Mouse (Mus musculus): Measurements from ENCODE around the gene Tbc1d8. TPM values are rescaled to one million over a fixed set of nuclear protein-coding genes. Genes with fewer than 3 reads are reported as not detected.

The Tbc1d8 gene
- polyA plus RNA-seq, 1 experiment from 2014 or later = 12.2 TPM

DNA sequence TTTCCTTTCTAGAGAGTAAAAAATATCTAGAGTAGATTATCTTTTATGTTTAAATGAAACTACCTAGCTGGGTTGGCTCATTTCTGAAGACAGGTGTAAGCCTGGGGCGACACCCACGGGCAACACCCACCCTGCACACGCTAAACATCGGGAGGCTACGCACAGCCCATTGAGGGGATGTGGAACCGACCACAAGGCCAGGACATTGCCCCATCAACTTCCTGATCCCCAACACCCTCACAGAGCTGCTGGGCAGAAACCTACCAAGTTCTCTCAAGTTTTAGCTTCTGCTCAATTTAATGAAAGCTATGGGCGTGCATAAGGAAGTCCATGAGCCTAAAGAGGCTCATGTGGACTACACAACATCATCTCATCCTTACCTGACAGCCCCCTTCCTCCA is 9.6 kb downstream of the Tbc1d8 start:
- Histone ChIP-seq H3K36me3 (ENCODE audit: control insufficient read depth, insufficient read depth, low read length) (no peaks in the 10 kb centered on the region), H3K27ac (ENCODE audit: low read depth, low read length) (no peak overlapping the region), H3K4me1 (ENCODE audit: control insufficient read depth, insufficient read depth, low read length) (0 out of 2 replicates have a peak, but pooled peaks cover under 1% of the 10 kb centered on the region), H3K9ac (ENCODE audit: low read depth, low read length) (no peak overlapping the region), H3K4me3 (ENCODE audit: low read length) (no peak overlapping the region), H3K4me2 (replicated peaks; ENCODE audit: low read depth, low read length) (no peak overlapping the region), H3K27me3 (ENCODE audit: control insufficient read depth, insufficient read depth, low read length) (no peaks in the 10 kb centered on the region), H3K9me3 (ENCODE audit: control insufficient read depth, low read length) (no peaks in the 10 kb centered on the region)
- no peak for ATAC-seq (ENCODE audit: low FRiP score, low TSS enrichment)
- 84% methylated on average over 7 of the region's 7 CpGs for WGBS

DNA sequence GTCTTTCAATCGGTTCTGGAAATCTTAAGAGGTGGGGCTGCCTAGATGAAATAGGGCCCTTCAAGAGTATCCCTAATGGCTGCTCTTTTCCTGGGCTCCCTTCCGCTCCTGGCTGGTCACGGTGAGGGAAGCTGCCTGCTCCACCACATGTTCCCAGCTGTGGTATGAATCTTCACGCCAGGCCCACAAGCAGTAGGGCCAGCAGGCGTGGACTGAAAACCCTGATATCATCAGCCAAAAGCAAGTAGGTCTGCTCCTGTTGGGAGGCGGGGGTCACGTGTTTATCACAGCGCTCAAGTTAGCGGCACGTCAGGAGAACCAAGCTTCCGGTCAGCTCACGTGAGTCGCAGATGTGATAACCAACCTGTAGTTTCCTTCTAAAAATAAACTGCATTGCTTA is 12.0 kb downstream of the Tbc1d8 start:
- Histone ChIP-seq H3K27ac (ENCODE audit: low read depth, low read length) (no peak overlapping the region), H3K27me3 (ENCODE audit: control insufficient read depth, insufficient read depth, low read length) (no peaks in the 10 kb centered on the region), H3K36me3 (ENCODE audit: control insufficient read depth, insufficient read depth, low read length) (no peaks in the 10 kb centered on the region), H3K4me2 (replicated peaks; ENCODE audit: low read depth, low read length) (no peak overlapping the region), H3K4me1 (ENCODE audit: control insufficient read depth, insufficient read depth, low read length) (no peaks in the 10 kb centered on the region), H3K9me3 (ENCODE audit: control insufficient read depth, low read length) (no peaks in the 10 kb centered on the region), H3K4me3 (ENCODE audit: low read length) (no peak overlapping the region), H3K9ac (ENCODE audit: low read depth, low read length) (no peak overlapping the region)
- no peak for ATAC-seq (ENCODE audit: low FRiP score, low TSS enrichment)
- WGBS = 89% methylated on average over 13 of the region's 13 CpGs

DNA sequence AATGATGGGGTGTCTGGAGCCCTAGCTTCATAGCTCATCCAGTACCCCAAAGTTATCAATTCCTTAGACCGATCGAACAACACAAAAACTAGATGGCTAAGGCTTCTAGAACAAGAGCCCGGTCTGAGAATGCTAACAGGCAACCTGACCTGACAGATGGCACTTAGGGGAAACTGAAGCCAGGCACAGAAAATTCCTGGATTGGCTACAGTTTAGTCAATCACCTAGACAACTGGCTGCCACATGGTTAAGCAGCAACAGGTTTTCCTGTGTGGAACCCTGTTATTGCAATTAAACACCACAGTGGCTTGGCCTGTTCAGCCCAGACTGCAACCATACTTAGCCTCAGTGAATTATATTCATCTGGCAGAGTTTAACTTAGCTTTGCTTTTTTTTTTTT is 13.8 kb downstream of the Tbc1d8 start:
- H3K36me3 ChIP-seq (ENCODE audit: control insufficient read depth, insufficient read depth, low read length) = no peaks in the 10 kb centered on the region
- H3K4me1 ChIP-seq (ENCODE audit: control insufficient read depth, insufficient read depth, low read length) = no peaks in the 10 kb centered on the region
- no peak overlapping the region for H3K4me2 ChIP-seq (replicated peaks; ENCODE audit: low read depth, low read length)
- no peak overlapping the region for H3K27ac ChIP-seq (ENCODE audit: low read depth, low read length)
- no peak overlapping the region for H3K9ac ChIP-seq (ENCODE audit: low read depth, low read length)
- no peak for ATAC-seq (ENCODE audit: low FRiP score, low TSS enrichment)
- H3K27me3 ChIP-seq (ENCODE audit: control insufficient read depth, insufficient read depth, low read length) = no peaks in the 10 kb centered on the region
- H3K9me3 ChIP-seq (ENCODE audit: control insufficient read depth, low read length) = no peaks in the 10 kb centered on the region
- 95% methylated on average over 3 of the region's 3 CpGs for WGBS
- H3K4me3 ChIP-seq (ENCODE audit: low read length) = no peak overlapping the region

DNA sequence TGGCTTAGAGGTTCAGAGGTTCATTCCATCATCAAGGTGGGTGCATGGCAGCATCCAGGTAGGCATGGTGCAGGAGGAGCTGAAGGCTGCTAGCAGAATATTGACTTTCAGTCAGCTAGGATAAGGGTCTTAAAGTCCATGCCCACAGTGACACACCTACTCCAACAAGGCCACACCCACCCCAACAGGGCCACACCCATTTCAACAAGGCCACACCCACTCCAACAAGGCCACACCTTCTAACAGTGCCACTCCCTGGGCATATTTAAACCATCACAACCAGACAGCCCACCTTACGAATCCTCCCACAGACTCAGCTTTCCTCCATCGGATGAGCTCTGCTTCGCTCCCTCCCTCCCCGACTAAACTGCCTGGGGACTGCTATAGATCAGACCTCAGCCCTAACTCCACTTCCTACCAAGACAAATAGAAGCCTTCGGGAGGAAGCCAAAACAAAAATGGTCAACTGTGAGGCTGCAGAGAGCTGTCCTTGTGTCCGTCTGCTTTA is 15.6 kb downstream of the Tbc1d8 start:
- no peak overlapping the region for H3K4me3 ChIP-seq (ENCODE audit: low read length)
- no peaks in the 10 kb centered on the region for H3K27me3 ChIP-seq (ENCODE audit: control insufficient read depth, insufficient read depth, low read length)
- H3K9me3 ChIP-seq (ENCODE audit: control insufficient read depth, low read length) = no peaks in the 10 kb centered on the region
- no peak overlapping the region for H3K4me2 ChIP-seq (replicated peaks; ENCODE audit: low read depth, low read length)
- no peak overlapping the region for H3K27ac ChIP-seq (ENCODE audit: low read depth, low read length)
- peak; percentile 64; the same call in 1 of the 2 replicates for ATAC-seq (ENCODE audit: low FRiP score, low TSS enrichment)
- no peaks in the 10 kb centered on the region for H3K36me3 ChIP-seq (ENCODE audit: control insufficient read depth, insufficient read depth, low read length)
- H3K4me1 ChIP-seq (ENCODE audit: control insufficient read depth, insufficient read depth, low read length) = no peaks in the 10 kb centered on the region
- H3K9ac ChIP-seq (ENCODE audit: low read depth, low read length) = no peak overlapping the region
- 64% methylated on average over 6 of the region's 6 CpGs for WGBS

DNA sequence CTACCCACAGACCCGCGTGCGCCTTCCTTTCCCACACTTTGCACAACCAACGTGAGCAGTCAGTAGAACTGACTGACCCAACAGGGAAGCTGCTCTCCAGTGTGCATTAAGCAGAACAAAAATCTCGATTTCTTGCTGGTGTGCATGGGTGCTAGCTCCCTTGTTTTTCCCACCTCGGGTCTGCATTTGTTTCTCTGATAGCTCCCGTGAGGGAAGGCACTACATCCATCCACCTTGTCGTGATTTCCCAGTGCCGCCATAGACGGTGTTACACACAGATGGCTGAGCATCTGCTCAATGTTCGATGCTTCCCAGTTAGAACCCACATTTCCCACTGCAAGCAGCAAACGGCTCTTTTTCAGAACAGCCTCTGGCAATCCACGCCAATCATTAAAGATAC is 16.5 kb downstream of the Tbc1d8 start:
- Histone ChIP-seq H3K27me3 (ENCODE audit: control insufficient read depth, insufficient read depth, low read length) (no peaks in the 10 kb centered on the region), H3K4me1 (ENCODE audit: control insufficient read depth, insufficient read depth, low read length) (no peaks in the 10 kb centered on the region), H3K9me3 (ENCODE audit: control insufficient read depth, low read length) (no peaks in the 10 kb centered on the region), H3K9ac (ENCODE audit: low read depth, low read length) (no peak overlapping the region), H3K4me3 (ENCODE audit: low read length) (no peak overlapping the region), H3K36me3 (ENCODE audit: control insufficient read depth, insufficient read depth, low read length) (no peaks in the 10 kb centered on the region), H3K27ac (ENCODE audit: low read depth, low read length) (no peak overlapping the region), H3K4me2 (replicated peaks; ENCODE audit: low read depth, low read length) (no peak overlapping the region)
- no peak for ATAC-seq (ENCODE audit: low FRiP score, low TSS enrichment)
- 90% methylated on average over 13 of the region's 13 CpGs for WGBS

DNA sequence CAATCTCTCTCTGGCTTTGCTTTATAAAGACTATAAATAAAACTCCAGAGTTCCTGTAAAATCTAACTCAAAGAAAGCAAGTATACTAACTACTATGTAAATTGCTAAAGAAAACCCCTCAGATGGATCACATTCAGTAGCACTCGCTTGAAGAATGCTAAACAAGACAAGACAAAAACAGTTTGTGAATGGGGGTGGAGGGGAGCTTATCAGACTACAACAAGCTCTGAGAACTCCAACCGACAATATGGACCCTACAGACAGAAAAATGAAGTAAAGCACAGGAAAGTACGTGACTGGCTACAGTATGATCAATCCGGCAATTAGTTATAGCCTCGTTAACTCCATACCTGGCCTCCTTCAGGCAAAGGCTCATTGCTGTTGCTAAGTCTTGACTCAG is 18.1 kb downstream of the Tbc1d8 start:
- ATAC-seq (ENCODE audit: low FRiP score, low TSS enrichment) = no peak
- no peaks in the 10 kb centered on the region for H3K9me3 ChIP-seq (ENCODE audit: control insufficient read depth, low read length)
- H3K27ac ChIP-seq (ENCODE audit: low read depth, low read length) = no peak overlapping the region
- H3K4me3 ChIP-seq (ENCODE audit: low read length) = no peak overlapping the region
- no peaks in the 10 kb centered on the region for H3K27me3 ChIP-seq (ENCODE audit: control insufficient read depth, insufficient read depth, low read length)
- WGBS = 90% methylated on average over 5 of the region's 5 CpGs
- no peaks in the 10 kb centered on the region for H3K36me3 ChIP-seq (ENCODE audit: control insufficient read depth, insufficient read depth, low read length)
- no peak overlapping the region for H3K4me2 ChIP-seq (replicated peaks; ENCODE audit: low read depth, low read length)
- H3K9ac ChIP-seq (ENCODE audit: low read depth, low read length) = no peak overlapping the region
- H3K4me1 ChIP-seq (ENCODE audit: control insufficient read depth, insufficient read depth, low read length) = 0 out of 2 replicates have a peak, but pooled peaks cover 5% of the 10 kb centered on the region

DNA sequence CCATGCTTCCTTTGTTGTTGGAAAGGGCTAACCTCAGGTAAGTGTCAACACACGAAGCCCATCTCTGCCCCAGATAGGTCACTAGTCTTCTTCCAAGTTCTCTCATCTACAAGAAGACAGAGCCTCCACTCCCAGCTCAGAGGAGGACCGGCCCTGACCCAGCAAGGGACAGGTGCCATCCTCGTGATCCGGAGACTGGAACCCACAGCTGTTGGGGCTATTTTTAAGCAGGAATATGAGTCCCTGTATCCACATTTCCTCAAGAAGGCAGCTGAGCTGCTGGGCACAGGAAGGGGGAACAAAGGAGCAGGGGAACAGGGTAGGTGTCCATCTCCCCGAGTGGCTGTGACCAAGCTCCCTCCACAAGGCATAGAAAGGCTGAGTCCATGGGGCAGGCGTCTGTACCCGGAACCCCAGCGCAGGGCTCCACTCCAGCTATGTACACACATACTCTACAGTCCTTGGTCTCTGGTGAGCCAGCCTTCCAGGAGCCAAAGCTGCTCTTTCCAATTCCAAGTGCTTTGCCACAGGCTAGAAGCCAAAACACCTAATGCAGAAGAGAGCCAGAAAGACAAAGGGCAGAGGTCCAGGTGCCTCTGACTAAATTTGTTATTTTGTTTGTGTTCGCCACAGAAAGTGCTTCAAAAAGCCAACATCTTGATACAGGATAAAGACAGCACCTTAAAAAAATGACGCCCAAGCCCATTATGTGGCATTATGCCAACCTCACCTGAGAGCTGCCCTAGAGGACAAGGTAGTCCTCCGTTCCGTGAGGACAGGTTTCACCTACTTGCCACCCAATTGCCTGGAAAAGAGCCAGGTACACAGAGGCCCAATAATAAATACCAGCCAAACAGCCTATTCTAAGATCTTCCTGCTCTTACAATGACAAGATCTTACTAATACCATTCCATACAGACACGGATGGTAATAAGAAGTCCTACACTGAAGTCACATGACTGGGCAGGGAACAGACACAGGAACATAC is 20.4 kb downstream of the Tbc1d8 start:
- Histone ChIP-seq H3K4me3 (ENCODE audit: low read length) (no peak overlapping the region), H3K27me3 (ENCODE audit: control insufficient read depth, insufficient read depth, low read length) (no peaks in the 10 kb centered on the region), H3K27ac (ENCODE audit: low read depth, low read length) (no peak overlapping the region), H3K36me3 (ENCODE audit: control insufficient read depth, insufficient read depth, low read length) (no peaks in the 10 kb centered on the region), H3K4me2 (replicated peaks; ENCODE audit: low read depth, low read length) (no peak overlapping the region), H3K4me1 (ENCODE audit: control insufficient read depth, insufficient read depth, low read length) (peaks cover 20% of the 10 kb centered on the region), H3K9me3 (ENCODE audit: control insufficient read depth, low read length) (no peaks in the 10 kb centered on the region), H3K9ac (ENCODE audit: low read depth, low read length) (no peak overlapping the region)
- ATAC-seq (ENCODE audit: low FRiP score, low TSS enrichment) = no peak
- WGBS = 90% methylated on average over 13 of the region's 13 CpGs

DNA sequence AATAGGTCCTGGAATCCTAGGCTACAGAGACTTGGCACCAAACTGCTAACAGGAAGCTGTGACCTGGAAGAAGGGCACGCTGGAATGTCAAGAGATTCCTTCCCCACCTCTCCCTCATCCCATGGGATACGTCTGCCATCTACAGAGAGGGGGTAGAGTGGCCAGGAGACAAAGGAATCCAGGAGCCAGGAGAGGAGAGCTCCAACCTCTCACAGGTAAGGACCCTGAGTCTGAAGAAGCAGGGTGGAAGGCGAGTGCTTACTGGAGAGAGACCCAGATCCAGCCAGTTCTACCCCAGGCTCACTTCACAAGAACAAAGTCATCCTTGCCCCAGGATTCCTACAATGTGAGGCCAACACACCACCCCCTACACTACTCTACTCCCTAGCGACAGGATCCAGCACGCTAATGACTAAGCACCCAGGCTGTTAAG is 22.1 kb downstream of the Tbc1d8 start:
- no peaks in the 10 kb centered on the region for H3K36me3 ChIP-seq (ENCODE audit: control insufficient read depth, insufficient read depth, low read length)
- no peaks in the 10 kb centered on the region for H3K9me3 ChIP-seq (ENCODE audit: control insufficient read depth, low read length)
- H3K27ac ChIP-seq (ENCODE audit: low read depth, low read length) = no peak overlapping the region
- WGBS = 64% methylated on average over 5 of the region's 5 CpGs
- H3K4me2 ChIP-seq (replicated peaks; ENCODE audit: low read depth, low read length) = no peak overlapping the region
- H3K4me1 ChIP-seq (ENCODE audit: control insufficient read depth, insufficient read depth, low read length) = peaks cover 20% of the 10 kb centered on the region
- ATAC-seq (ENCODE audit: low FRiP score, low TSS enrichment) = no peak
- no peak overlapping the region for H3K4me3 ChIP-seq (ENCODE audit: low read length)
- H3K9ac ChIP-seq (ENCODE audit: low read depth, low read length) = no peak overlapping the region
- H3K27me3 ChIP-seq (ENCODE audit: control insufficient read depth, insufficient read depth, low read length) = no peaks in the 10 kb centered on the region

DNA sequence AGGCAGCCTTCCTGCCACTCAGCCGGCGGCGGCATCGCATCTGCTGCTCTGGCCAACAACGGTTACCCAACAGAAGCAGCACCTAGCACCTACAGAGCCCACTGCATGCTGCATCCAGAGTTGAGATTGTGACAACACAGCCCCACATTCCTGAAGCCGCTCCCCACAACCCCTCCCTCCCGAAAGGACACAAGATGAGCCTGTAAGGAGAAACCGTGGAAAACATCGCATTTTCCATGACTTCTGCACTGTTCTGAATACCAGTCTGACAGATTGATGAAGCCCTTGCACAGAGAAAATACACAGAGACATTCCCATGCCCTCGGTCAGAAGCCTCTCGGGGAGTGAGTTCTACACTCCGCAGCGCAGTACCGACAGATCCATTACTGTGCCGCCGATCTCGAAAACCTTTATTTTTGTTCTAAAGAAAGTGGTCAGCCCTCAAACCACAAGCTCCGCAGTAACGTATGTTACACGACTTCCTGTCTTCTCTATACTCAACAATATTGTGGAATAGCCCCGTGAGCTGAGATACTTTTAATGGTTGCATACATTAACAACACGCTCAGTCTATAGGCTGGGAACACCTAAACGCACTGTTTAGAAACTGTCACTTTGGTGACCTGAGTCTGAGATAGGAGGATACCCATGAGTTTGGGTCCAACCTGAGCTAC is 23.1 kb downstream of the Tbc1d8 start:
- no peaks in the 10 kb centered on the region for H3K36me3 ChIP-seq (ENCODE audit: control insufficient read depth, insufficient read depth, low read length)
- H3K27ac ChIP-seq (ENCODE audit: low read depth, low read length) = peak overlapping the region; percentile 37; the same call in 1 of the 2 replicates
- H3K9me3 ChIP-seq (ENCODE audit: control insufficient read depth, low read length) = no peaks in the 10 kb centered on the region
- H3K4me3 ChIP-seq (ENCODE audit: low read length) = no peak overlapping the region
- no peak overlapping the region for H3K9ac ChIP-seq (ENCODE audit: low read depth, low read length)
- no peak overlapping the region for H3K4me2 ChIP-seq (replicated peaks; ENCODE audit: low read depth, low read length)
- 63% methylated on average over 23 of the region's 23 CpGs for WGBS
- H3K4me1 ChIP-seq (ENCODE audit: control insufficient read depth, insufficient read depth, low read length) = peaks cover 26% of the 10 kb centered on the region
- H3K27me3 ChIP-seq (ENCODE audit: control insufficient read depth, insufficient read depth, low read length) = no peaks in the 10 kb centered on the region
- ATAC-seq (ENCODE audit: low FRiP score, low TSS enrichment) = peak; percentile 44; the same call in 1 of the 2 replicates

Measured in kidney, embryonic 14.5 days (tissue).